8 mouse cellular contexts compared by ENCODE assay signal in genomic region chr9:120602839-120603511, GRCm38 (mm10). TPM values are rescaled to one million over a fixed set of nuclear protein-coding genes. Genes with fewer than 3 reads are reported as not detected.
A peak's percentile ranks its signal among the peaks of the same experiment; 100 is the strongest.
DNase-seq lines count a peak whose midpoint lies in the region; ATAC-seq and TF ChIP-seq lines count a peak whose summit lies in the region.

No protein-coding gene starts in this region.

- peak; percentile 56 for ATAC-seq in CD4-positive, CD25-positive, alpha-beta regulatory T cell, adult 4 months
- peak; percentile 89 for ATAC-seq in forebrain, embryonic 11.5 days (replicated peaks; ENCODE audit: low FRiP score)
- ATAC-seq in heart, embryonic 16.5 days (replicated peaks; ENCODE audit: extremely low read depth, insufficient read depth, low FRiP score): peak; percentile 58
- peak; percentile 51 for ATAC-seq in liver, embryonic 14.5 days (ENCODE audit: insufficient read depth)
- ATAC-seq in neural tube, embryonic 12.5 days (ENCODE audit: low FRiP score, low read depth): peak; percentile 76
- peak; percentile 84 for ATAC-seq in stomach, postnatal 0 days (ENCODE audit: low FRiP score, low TSS enrichment)

- H3K27me3 ChIP-seq in forebrain, embryonic 11.5 days (ENCODE audit: control insufficient read depth, insufficient read depth, low read length): no peaks in the 10 kb centered on the region
- H3K27me3 ChIP-seq in heart, embryonic 16.5 days (ENCODE audit: control insufficient read depth, insufficient read depth, low read length): no peaks in the 10 kb centered on the region
- no peaks in the 10 kb centered on the region for H3K27me3 ChIP-seq in liver, embryonic 14.5 days (ENCODE audit: control insufficient read depth, insufficient read depth, low read length)
- H3K27me3 ChIP-seq in neural tube, embryonic 12.5 days (replicated peaks): no peaks in the 10 kb centered on the region
- H3K27me3 ChIP-seq in stomach, postnatal 0 days (ENCODE audit: control insufficient read depth, insufficient read depth, low read length): no peaks in the 10 kb centered on the region

- peak; percentile 95 for TF ChIP-seq CTCF in liver, embryonic 14.5 days (IDR thresholded peaks at IDR 0.05; ENCODE audit: low read depth)
- peak; percentile 97 for TF ChIP-seq CTCF in stomach, postnatal 0 days (IDR thresholded peaks at IDR 0.05; ENCODE audit: low read depth)

- no peak overlapping the region for H3K4me3 ChIP-seq in forebrain, embryonic 11.5 days (ENCODE audit: low read depth, low read length)
- H3K4me3 ChIP-seq in heart, embryonic 16.5 days (ENCODE audit: low read length): no peak overlapping the region
- H3K4me3 ChIP-seq in liver, embryonic 14.5 days (ENCODE audit: insufficient read depth in 1 of 2, low read depth in 2 of 2, low read length in 2 of 2): no peak overlapping the region
- H3K4me3 ChIP-seq in neural tube, embryonic 12.5 days: no peak overlapping the region
- no peak overlapping the region for H3K4me3 ChIP-seq in stomach, postnatal 0 days (ENCODE audit: low read depth, low read length)

- H3K9me3 ChIP-seq in forebrain, embryonic 11.5 days (ENCODE audit: control insufficient read depth, low read length): peaks cover 5% of the 10 kb centered on the region; the same call in 1 of the 2 replicates
- peaks cover 11% of the 10 kb centered on the region for H3K9me3 ChIP-seq in heart, embryonic 16.5 days (replicated peaks; ENCODE audit: control insufficient read depth, low read length)
- peaks cover 4% of the 10 kb centered on the region; the same call in 1 of the 2 replicates for H3K9me3 ChIP-seq in liver, embryonic 14.5 days (ENCODE audit: control insufficient read depth, low read length)
- peaks cover 8% of the 10 kb centered on the region for H3K9me3 ChIP-seq in neural tube, embryonic 12.5 days
- peaks cover 5% of the 10 kb centered on the region; the same call in 1 of the 2 replicates for H3K9me3 ChIP-seq in stomach, postnatal 0 days (ENCODE audit: control insufficient read depth, low read length)

- peaks cover 14% of the 10 kb centered on the region for H3K4me1 ChIP-seq in forebrain, embryonic 11.5 days (replicated peaks; ENCODE audit: control insufficient read depth, insufficient read depth, low read length)
- H3K4me1 ChIP-seq in heart, embryonic 16.5 days (ENCODE audit: control insufficient read depth, insufficient read depth, low read length): peaks cover 5% of the 10 kb centered on the region
- 0 out of 4 replicates have a peak, but pooled peaks cover 0 to 2% of the 10 kb centered on the region in 2 experiments for H3K4me1 ChIP-seq in liver, embryonic 14.5 days (replicated peaks; ENCODE audit: control insufficient read depth in 2 of 2, insufficient read depth in 2 of 2, low read length in 1 of 2)
- H3K4me1 ChIP-seq in neural tube, embryonic 12.5 days: peaks cover 11% of the 10 kb centered on the region
- 0 out of 2 replicates have a peak, but pooled peaks cover 4% of the 10 kb centered on the region for H3K4me1 ChIP-seq in stomach, postnatal 0 days (replicated peaks; ENCODE audit: control insufficient read depth, insufficient read depth)

- peak overlapping the region; percentile 21; the same call in 1 of the 2 replicates for H3K27ac ChIP-seq in forebrain, embryonic 11.5 days (ENCODE audit: low read depth, low read length)
- no peak overlapping the region for H3K27ac ChIP-seq in heart, embryonic 16.5 days (ENCODE audit: low read length)
- no peak overlapping the region for H3K27ac ChIP-seq in liver, embryonic 14.5 days
- no peak overlapping the region for H3K27ac ChIP-seq in neural tube, embryonic 12.5 days
- no peak overlapping the region for H3K27ac ChIP-seq in stomach, postnatal 0 days (replicated peaks)

- no peaks in the 10 kb centered on the region for H3K36me3 ChIP-seq in forebrain, embryonic 11.5 days (ENCODE audit: control insufficient read depth, insufficient read depth, low read length)
- no peaks in the 10 kb centered on the region for H3K36me3 ChIP-seq in heart, embryonic 16.5 days (ENCODE audit: control insufficient read depth, insufficient read depth)
- H3K36me3 ChIP-seq in liver, embryonic 14.5 days (replicated peaks; ENCODE audit: control insufficient read depth, insufficient read depth, low read depth): no peaks in the 10 kb centered on the region
- no peaks in the 10 kb centered on the region for H3K36me3 ChIP-seq in neural tube, embryonic 12.5 days
- H3K36me3 ChIP-seq in stomach, postnatal 0 days (ENCODE audit: control insufficient read depth, insufficient read depth, low read length): no peaks in the 10 kb centered on the region

- WGBS in forebrain, embryonic 11.5 days: 1% methylated on average over 23 of the region's 23 CpGs
- WGBS in heart, embryonic 16.5 days: 7% methylated on average over 23 of the region's 23 CpGs
- 17% methylated on average over 23 of the region's 23 CpGs for WGBS in liver, embryonic 14.5 days (ENCODE audit: insufficient replicate concordance)
- WGBS in neural tube, embryonic 12.5 days: 3% methylated on average over 23 of the region's 23 CpGs
- 10% methylated on average over 23 of the region's 23 CpGs for WGBS in stomach, postnatal 0 days

- no peak for TF ChIP-seq EP300 in liver, embryonic 14.5 days (IDR thresholded peaks at IDR 0.05; ENCODE audit: low read depth)
- TF ChIP-seq EP300 in stomach, postnatal 0 days (optimal IDR thresholded peaks at IDR 0.05): no peak

- peak overlapping the region; percentile 44; the same call in 1 of the 2 replicates for H3K9ac ChIP-seq in forebrain, embryonic 11.5 days (ENCODE audit: low read length)
- peak overlapping the region; percentile 54 for H3K9ac ChIP-seq in heart, embryonic 16.5 days (ENCODE audit: low read length)
- no peak overlapping the region for H3K9ac ChIP-seq in liver, embryonic 14.5 days (replicated peaks)
- H3K9ac ChIP-seq in neural tube, embryonic 12.5 days: no peak overlapping the region
- no peak overlapping the region for H3K9ac ChIP-seq in stomach, postnatal 0 days (ENCODE audit: low read length)

- peak overlapping the region; percentile 36; the same call in 1 of the 2 replicates for H3K4me2 ChIP-seq in forebrain, embryonic 11.5 days (ENCODE audit: low read depth, low read length, severe bottlenecking)
- peak overlapping the region; percentile 47 for H3K4me2 ChIP-seq in heart, embryonic 16.5 days (ENCODE audit: low read depth, low read length)
- H3K4me2 ChIP-seq in liver, embryonic 14.5 days (ENCODE audit: low read depth): peak overlapping the region; percentile 38
- peak overlapping the region; percentile 44 for H3K4me2 ChIP-seq in neural tube, embryonic 12.5 days (replicated peaks)
- no peak overlapping the region; the same call in 1 of the 2 replicates for H3K4me2 ChIP-seq in stomach, postnatal 0 days (replicated peaks; ENCODE audit: low read depth)

- peak; percentile 49 for DNase-seq in c-Kit-positive CD71-positive TER-119-negative erythroid progenitor cells, embryonic 14.5 days (ENCODE audit: low read depth)
- peak; percentile 97 for DNase-seq in forebrain, embryonic 11.5 days (ENCODE audit: low spot score)
- peak; percentile 89 to 90 for DNase-seq in kidney, postnatal 25 days
- DNase-seq in liver, embryonic 14.5 days (ENCODE audit: low read depth in 3 of 3, low spot score in 3 of 3): no peak
- peak; percentile 90 for DNase-seq in stomach, postnatal 0 days (ENCODE audit: low spot score)

RNA-seq across cellular contexts. Expression of gene Rpl14, which starts 31.7 kb away (rescaled TPM):
- polyA plus RNA-seq in CD4-positive, CD25-positive, alpha-beta regulatory T cell, adult 4 months (2017; shearing (Covaris generic)): 1,000 to 10,000 TPM; 1,931 to 1,996 TPM
- polyA plus RNA-seq in forebrain, embryonic 11.5 days (2014; fragmentation: Nextera tagmentation; extraction: Ambion mirVana): 772 and 838 TPM in 2 replicates
- 375 and 390 TPM in 2 replicates for polyA plus RNA-seq in heart, embryonic 16.5 days (2015; fragmentation: Nextera tagmentation; extraction: Ambion mirVana)
- 248 and 556 TPM in 2 replicates for polyA plus RNA-seq in liver, embryonic 14.5 days (2012; rRNA removed)
- polyA plus RNA-seq in liver, embryonic 14.5 days (2014; fragmentation: Nextera tagmentation; extraction: Ambion mirVana): 571 and 586 TPM in 2 replicates
- 538 and 558 TPM in 2 replicates for polyA plus RNA-seq in neural tube, embryonic 12.5 days (2016; fragmentation: Nextera tagmentation; extraction: Ambion mirVana)
- 742 and 777 TPM in 2 replicates for polyA plus RNA-seq in stomach, postnatal 0 days (2015; fragmentation: Nextera tagmentation; extraction: Ambion mirVana)

Comparison
In these comparisons a context has a peak if more than half of its experiments do, and no peak if none do; other contexts are left out.
1. DNase-seq: peak in c-Kit-positive CD71-positive TER-119-negative erythroid progenitor cells, embryonic 14.5 days (single experiment), forebrain, embryonic 11.5 days (single experiment), kidney, postnatal 25 days (2 of 2) and stomach, postnatal 0 days (single experiment); none in liver, embryonic 14.5 days (0 of 3).
2. H3K9ac ChIP-seq: peak in forebrain, embryonic 11.5 days (single experiment) and heart, embryonic 16.5 days (single experiment); none in liver, embryonic 14.5 days (single experiment), neural tube, embryonic 12.5 days (single experiment) and stomach, postnatal 0 days (single experiment).
3. Peak in every context shown above with its lines, with median percentiles within 50 percentile points of each other: ATAC-seq.